Mouse (Mus musculus): ENCODE measurements at regions not wholly inside any gene's neighbourhood (a gene's known extent, or its start where the extent isn't known, plus 50 kb on each side); places are given as distances from the start of the nearest gene placed in this dataset.

DNA sequence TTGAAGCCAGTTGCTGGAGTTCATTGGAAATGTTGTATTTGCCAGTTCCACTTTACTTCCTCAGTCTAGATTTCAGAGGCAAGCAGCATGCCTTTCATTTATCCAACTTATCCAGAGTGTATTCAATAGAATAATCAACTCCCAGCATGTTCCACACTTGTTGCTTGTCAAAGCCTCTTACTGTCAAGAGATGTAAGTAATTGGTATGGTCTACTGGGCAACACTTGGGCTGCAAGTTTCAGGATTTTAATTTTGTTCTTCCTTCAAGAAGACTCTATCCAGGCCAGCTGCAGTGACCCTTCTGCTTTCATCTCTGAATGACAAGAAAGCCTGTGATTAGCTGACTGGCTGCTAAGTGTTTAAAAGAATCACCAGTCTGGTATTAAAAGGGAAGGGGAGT lies 3131.6 kb upstream of the Lrrc6 start:
- intact Hi-C loops (cut with DNase I), result no loop called here
- DNase-seq, result no peak

DNA sequence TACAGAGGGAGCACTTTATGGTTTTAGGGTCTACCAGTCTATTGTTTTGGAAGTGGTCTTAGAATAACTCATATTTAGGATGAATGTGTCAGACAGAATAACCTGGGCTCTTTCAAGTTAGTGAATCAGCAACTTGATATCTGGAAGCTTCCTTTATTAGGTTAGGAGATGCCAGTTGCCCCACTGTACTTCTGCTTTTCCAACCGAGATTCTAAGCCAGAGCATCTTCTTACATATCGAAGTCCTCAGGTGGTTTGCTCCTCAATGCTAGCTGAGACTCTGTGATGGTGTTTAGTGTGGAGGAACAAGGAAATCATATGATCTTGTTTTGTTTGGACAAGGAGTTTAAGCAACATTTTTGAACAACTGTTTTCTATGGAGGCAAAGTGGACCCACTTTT lies 3117.3 kb upstream of the Lrrc6 start:
- intact Hi-C loops (cut with DNase I), result no loop called here
- DNase-seq, result no peak

GRCm38 (mm10) chr15:69614048-69614447 lies 3113.3 kb upstream of the Lrrc6 start:
- intact Hi-C loops (cut with DNase I), result no loop called here

DNA sequence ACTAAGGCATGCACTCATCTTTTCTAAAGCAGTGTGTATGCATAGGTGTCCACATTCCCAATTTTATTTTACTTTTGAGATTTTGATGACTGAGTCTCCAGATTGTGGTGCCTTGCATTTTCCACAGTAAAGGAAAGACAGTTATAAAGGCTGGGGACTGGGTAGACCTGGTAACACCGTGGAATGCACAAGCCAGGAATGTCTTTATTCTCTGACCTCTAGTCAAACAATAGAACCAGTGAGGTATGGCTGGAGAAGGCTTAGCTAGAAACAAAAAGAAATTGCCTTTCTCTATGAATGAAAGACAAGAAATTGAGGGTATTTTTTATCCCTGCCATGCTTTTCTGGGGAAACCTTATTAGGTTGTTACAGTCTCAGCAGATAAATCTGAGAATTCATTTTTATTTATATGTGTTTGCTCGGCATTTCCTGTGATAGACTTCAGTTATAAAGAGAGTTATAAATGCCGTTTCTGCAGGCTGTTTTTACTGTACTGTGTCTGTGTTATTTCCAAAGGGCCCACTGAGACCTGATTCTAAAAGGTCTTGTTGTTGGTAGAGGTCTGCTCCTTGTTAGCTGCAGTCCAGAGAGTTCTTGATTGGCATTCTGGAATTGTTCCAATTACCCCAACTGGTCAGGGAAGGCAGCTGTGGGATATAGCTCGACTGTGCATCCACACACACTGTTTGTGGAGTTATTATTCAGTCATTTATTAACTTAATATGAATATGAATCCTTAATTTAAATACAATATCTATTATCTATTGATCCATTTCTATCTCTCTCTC lies 3090.7 kb upstream of the Lrrc6 start:
- intact Hi-C loops (cut with DNase I), result no loop called here
- DNase-seq, result no peak

More at GRCm38 (mm10) chr15:69614048-69614447, 3113.3 kb upstream of the Lrrc6 start:
- no peak for DNase-seq

DNA sequence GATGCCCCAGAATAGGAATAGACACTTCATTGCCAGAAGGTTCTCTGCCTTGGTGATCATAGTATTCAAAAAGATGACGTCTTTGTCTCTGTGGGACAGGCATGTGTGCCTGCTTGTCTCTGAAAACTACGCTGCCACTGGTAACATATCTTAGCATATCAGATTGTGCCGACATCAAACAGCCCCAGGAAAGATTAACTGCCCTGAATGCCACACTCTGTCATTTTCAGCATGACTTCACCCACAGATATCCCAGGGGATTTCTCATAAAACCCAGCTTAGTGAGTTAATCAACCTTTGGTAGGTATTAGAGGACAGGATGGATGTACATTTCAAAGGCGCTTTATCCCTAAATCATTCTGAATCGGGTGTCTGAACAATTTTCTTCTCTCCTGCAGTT lies 3087.4 kb upstream of the Lrrc6 start:
- no peak for DNase-seq
- intact Hi-C loops (cut with DNase I), result no loop called here

GRCm38 (mm10) chr15:69576742-69577141 lies 3076.0 kb upstream of the Lrrc6 start:
- intact Hi-C loops (cut with DNase I), result no loop called here
- DNase-seq, result no peak

GRCm38 (mm10) chr15:69575611-69576153 lies 3075.0 kb upstream of the Lrrc6 start:
- no peak for DNase-seq
- intact Hi-C loops (cut with DNase I), result no loop called here

DNA sequence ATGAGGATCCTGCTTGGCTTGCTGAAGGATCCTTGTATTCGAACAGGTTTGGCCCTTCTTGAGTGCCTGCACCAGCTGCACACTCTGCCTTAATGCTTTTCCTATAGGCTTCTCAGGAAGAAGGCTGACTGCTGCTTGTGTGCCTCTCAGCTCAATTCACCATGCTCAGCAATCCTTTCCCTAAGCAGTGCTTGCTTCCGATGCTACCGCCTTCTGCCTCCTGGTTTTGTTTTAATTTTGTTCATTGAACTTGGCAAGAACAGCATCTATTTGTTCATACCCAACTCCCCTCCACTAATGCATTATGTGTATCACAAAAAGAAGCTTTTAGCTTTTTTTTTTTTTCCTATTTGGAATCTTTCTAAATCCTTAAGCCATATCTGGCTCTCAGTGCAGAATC lies 3053.5 kb upstream of the Lrrc6 start:
- intact Hi-C loops (cut with DNase I), result no loop called here
- no peak for DNase-seq

DNA sequence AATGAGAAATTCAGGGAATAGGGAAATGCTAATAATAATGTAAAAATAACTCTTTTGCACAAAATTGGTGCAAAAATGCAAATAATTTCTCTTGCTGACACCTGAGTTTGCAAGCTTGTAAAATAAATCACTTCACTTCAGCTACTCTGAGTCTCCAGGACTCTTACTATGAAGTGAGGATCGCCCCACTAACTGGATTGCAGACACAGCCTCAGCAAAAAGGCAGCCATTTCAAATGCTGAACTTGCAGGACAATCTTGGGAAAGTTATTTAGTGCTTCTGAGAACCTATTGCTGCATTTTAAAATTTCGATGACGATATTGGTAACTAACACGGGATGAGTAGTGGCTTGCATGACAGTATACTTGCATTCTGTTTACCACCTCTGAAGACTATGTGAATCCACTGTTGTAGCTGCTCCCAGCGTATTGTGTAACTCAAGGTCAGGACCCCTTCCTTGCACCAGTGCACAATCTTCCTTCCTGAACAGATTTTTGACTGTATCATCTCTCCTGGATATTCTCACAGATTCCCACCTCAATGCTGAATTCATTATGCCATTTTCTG lies 3051.4 kb upstream of the Lrrc6 start:
- no peak for DNase-seq
- intact Hi-C loops (cut with DNase I), result no loop called here

GRCm38 (mm10) chr15:69551012-69551411 lies 3050.3 kb upstream of the Lrrc6 start:
- intact Hi-C loops (cut with DNase I), result no loop called here
- DNase-seq, result no peak

GRCm38 (mm10) chr15:69526441-69527094 lies 3025.9 kb upstream of the Lrrc6 start:
- intact Hi-C loops (cut with DNase I), result no loop called here
- DNase-seq, result no peak

DNA sequence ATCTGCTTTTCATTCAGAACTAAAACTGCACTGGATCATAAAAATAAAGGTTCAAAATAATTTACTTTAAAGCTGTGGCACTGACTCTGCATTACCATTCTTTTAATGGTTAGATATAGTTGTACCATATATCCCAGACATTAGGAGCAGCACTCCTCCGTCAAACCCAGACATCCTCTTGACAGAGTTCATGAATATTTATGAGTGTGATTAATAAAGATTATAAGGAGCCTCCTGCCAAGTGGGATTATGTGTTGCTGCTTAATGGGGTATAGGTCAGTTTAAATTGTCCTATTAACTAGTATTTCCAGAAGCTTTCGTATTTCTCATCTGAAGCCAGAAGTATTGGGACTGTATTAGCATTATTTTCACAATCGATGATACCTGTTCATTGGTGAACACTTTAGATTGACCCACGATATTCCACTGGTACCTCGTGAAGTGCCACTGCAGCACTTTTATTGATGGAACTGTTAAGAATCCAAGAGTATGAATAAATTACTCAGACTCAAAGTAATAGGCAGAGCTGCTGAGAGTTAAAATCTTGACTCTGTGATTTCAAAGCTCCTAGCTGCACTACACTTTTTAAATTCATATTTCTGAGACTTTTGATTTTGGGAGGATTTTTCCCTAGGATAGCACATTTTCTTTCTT lies 2983.8 kb upstream of the Lrrc6 start:
- intact Hi-C loops (cut with DNase I), result no loop called here
- no peak for DNase-seq

GRCm38 (mm10) chr15:69483096-69483495 lies 2982.4 kb upstream of the Lrrc6 start:
- DNase-seq, result no peak
- intact Hi-C loops (cut with DNase I), result no loop called here

DNA sequence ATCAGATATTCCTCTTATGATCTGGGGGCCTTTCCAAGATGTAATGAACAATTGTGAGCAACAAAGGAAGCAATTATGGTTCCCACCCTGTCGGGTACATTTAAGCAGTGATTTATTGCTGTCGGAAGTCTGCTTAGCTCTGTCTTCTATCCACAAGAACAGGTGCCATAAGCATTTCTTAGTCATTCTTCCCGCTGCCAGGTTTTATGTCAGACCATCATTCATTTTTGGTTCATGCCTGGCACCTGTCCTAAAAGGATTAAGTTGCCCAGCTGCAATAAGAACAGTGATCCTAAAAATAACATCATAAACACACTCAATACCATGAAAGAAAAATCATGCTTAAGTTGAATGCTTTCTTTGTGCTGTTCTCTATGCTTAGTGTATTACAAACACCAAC lies 2980.4 kb upstream of the Lrrc6 start:
- intact Hi-C loops (cut with DNase I), result no loop called here
- DNase-seq, result no peak

DNA sequence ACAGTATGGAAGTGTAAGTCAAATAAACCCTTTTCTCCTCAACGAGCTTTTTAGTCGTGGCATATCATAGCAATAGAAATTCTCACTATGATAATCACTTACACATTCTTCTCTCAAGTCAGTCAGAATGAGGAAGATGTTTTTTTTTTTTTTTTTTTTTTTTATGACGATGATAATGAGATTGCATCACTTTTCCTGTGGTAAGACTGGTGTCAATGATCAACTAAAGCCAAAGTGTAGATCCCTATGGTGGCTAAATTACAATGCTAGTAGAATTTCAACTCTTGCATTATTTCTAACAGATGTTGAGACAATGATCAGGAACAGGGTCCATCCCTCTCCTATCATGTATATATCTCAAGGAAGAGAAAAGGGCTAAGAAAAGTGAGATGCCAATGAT lies 2976.3 kb upstream of the Lrrc6 start:
- no peak for DNase-seq
- intact Hi-C loops (cut with DNase I), result no loop called here

DNA sequence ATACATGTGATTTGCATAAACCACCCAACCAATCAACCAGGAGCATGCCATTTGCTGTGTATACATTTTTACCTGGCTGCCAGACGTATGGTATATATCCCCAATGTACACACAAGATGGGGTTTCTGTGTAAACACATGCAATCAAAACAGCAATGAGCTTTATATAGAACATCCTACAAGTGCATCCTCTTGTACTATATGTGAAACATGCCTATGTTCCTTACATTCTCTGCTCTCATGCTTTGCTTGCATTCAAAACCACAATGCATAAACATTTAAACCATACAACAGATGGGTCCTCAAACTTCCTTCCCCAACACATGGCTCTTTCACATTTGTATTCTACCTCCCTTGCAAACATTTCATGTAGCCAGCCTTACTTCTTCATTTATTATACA lies 2968.9 kb upstream of the Lrrc6 start:
- DNase-seq, result no peak
- intact Hi-C loops (cut with DNase I), result no loop called here

DNA sequence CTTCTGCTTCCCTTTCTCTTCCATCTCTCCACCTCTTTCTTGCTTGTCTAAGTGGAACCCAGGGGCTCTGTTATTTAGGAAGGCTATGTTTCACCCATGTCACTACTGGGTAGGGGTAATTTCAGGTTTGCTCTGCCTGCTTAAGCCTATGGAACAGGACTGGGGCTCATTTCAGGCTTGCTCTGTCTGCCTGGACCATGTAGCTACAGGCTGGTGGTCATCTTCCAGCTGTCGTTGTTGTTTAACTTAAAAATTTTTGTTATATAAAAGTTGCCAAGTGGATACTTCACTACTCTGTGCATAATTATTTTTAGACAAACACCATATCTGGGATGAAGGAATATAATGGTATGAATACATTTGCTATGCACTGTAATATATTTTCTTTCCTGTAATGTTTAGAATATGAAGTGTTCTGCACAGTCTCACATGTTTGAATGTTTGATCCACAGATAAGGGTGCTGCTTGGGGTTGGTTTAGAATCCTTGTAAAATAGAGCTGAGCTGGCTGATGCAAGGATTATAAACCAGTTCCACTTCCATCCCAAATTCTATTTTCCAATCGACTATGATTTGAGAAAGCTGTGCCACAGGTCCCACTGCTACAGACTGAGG lies 2960.0 kb upstream of the Lrrc6 start:
- intact Hi-C loops (cut with DNase I), result no loop called here
- no peak for DNase-seq

GRCm38 (mm10) chr15:69457473-69457872 lies 2956.8 kb upstream of the Lrrc6 start:
- intact Hi-C loops (cut with DNase I), result no loop called here
- no peak for DNase-seq

DNA sequence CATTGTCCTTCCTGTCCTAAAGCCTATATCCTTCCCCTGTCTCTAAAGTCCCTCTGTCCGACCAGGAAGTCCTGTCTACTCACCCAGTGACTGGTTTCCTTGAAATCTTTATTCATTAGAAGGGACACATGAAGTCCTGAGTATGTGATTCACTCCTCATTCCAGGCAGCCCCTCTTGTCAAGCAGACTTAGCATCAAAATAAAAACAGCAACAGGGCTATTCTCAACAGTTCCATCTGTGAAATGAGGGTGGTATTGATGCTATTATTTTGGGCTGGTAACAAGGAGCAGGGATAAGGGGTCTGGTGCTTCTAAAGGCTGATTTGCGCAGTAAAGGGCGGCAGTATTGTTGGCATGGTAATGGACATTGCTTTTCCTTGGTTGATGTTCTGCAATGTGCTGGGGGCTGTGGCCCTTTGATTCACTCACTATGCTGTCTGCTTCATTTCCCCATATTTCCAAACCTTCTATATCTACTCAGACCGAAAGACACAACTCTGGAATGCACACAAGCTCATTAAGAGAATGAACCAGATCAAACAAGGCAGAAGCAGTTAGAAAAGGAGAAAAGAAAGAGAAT lies 2955.6 kb upstream of the Lrrc6 start:
- no peak for DNase-seq

GRCm38 (mm10) chr15:69441008-69441407 lies 2940.3 kb upstream of the Lrrc6 start:
- DNase-seq, result no peak
- intact Hi-C loops (cut with DNase I), result no loop called here

More for the DNA sequence above, 2955.6 kb upstream of the Lrrc6 start:
- intact Hi-C loops (cut with DNase I), result no loop called here

Data from gastrocnemius, postnatal 36 days (tissue).